Mouse (Mus musculus): ENCODE results near the gene Tbc1d10b.

Tbc1d10b gene

DNA sequence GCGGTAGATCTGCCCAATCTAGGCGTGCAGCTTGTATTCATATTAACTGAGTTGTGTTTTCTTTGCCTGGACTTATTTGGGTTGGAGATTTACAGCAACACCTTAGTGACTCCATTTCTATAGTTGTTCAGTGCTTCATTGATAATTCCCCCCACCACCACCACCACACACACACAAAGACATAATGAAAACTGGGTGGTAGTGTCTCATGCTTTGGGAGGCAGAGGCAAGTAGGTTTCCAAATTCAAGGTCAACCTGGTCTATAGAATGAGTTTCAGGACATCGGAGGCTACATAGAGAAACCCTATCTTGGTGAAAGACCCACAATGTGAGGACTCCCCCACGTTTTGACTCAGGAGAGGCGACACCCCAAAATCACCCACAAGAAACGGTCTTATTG lies 16.3 kb upstream of the Tbc1d10b start:
- DNase-seq, result no peak

DNA sequence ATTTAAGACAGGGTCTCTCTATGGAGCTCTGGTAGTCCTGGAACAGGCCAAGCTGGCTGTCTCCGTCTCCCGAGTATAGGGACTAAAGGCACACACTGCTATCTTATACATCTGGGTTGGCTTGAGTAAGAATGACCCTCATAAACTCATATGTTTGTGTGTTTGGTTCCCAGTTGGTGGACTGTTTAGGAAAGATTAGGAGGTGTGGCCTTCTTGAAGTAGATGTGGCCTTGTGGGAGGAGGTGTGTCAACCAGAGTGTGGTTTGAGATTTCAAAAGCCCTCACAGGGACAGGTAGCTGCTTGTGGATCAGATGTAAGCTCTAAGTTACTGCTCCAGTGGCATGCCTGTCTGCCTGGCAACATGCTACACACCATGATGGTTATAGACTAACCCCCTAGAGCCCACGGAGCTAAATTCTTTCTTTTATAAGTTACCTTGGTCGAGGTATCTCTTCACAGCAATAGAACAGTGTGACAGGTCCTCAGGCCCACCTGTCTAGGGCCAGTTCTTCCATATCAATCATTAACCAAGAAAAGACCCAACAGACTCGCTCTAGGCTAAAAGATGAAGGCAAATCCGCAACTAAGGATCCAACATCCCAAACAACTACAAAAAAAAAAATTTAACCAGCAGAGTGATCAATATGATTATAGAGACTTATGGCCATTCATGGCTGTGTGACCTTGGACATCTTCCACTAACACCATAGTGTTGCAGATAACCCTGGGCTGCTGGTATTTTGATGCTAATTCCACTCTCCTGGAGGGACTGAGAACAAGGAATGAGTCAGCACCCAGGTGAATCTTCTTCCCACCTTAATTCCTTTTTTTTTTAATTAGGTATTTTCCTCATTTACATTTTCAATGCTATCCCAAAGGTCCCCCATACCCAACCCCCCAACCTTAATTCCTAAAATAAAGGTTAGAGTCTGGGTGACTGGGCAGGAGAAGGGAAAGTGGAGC lies 15.5 kb upstream of the Tbc1d10b start:
- no peak for DNase-seq

DNA sequence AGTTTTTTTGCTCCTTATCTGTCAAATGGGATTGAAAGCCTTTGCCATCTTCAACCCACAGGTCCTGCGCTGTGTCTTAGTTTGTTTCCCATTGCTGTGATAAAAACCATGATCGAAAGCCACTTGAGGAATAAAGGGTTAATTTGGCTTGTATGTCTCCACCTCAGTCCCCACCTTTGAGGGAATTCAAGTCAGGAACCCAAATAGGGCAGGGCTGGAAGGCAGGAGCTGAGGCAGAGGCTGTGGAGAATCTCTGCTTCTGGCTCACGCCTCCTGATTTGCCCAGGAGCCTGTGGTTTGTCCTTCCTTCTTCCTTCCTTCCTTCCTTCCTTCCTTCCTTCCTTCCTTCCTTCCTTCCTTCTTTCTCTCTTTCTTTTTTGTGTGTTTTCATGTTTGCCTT lies 14.8 kb upstream of the Tbc1d10b start:
- DNase-seq, result no peak

DNA sequence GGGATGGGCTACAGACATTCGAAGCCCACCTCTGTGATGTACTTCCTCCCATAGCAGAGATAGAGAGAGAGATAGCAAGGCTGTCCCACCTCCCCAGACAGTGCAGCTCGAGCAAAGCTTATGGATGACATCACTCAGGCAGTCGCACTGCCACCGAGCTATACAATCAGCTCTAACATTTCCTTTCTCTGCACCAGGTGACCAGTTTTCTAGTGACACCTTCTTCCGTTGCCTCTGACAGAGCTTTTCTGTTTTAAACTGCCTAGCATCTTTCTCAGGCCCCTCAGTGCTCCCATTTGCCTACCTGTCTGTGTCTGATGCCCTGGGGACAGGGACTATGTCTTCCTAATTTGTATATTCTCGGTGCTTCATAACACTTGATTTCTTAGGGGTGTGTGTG lies 12.2 kb upstream of the Tbc1d10b start:
- no peak for DNase-seq

DNA sequence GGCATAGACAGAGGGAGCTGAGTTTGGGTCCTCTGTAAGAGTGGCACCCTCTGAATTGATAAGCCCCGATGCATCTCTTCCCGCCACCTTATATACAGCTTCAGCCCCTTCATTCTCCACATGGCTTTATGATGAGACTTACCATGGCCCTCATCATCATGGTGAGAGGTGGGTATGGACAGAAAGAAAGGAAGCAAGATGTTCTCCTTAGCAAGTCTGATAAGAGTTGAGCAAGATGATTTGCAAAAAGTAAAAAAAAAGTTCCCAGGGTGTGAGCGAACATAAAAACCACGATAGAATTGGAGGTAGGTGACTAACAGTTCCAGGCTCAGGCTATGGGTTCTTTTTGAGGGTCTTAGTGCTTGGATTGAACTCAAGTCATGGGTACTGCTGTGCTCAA lies 10.4 kb upstream of the Tbc1d10b start:
- no peak for DNase-seq

GRCm38 (mm10) chr7:127217901-127218642 lies 9.8 kb upstream of the Tbc1d10b start:
- DNase-seq, result no peak

- DNase-seq, result no peak
Measured at GRCm38 (mm10) chr7:127217475-127217874, 9.2 kb upstream of the Tbc1d10b start.

GRCm38 (mm10) chr7:127216307-127216706 lies 8.0 kb upstream of the Tbc1d10b start:
- no peak for DNase-seq

- peak; percentile 66 for DNase-seq
Measured at GRCm38 (mm10) chr7:127214981-127215871, 7.0 kb upstream of the Tbc1d10b start.

- no peak for DNase-seq
Measured at GRCm38 (mm10) chr7:127214521-127214920, 6.3 kb upstream of the Tbc1d10b start.

DNA sequence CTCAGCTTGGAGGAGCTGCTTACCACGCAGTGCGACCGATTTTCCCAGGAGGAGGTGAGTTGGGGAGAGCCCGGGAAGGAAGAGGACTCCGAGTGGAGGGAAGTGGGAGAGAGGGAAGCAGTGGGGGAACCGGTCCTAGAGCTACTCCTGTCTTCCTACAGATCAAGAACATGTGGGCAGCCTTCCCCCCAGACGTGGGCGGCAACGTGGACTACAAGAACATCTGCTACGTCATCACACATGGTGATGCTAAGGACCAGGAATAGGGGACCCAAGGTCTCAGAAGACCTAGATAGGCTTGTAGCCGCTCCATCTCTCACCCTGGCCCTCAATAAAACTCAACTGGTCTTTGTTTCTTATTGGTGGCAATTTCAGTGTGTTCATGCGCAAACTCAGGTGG lies 5.7 kb upstream of the Tbc1d10b start:
- DNase-seq, result no peak

GRCm38 (mm10) chr7:127213485-127213884 lies 5.2 kb upstream of the Tbc1d10b start:
- peak; percentile 51 for DNase-seq

DNA sequence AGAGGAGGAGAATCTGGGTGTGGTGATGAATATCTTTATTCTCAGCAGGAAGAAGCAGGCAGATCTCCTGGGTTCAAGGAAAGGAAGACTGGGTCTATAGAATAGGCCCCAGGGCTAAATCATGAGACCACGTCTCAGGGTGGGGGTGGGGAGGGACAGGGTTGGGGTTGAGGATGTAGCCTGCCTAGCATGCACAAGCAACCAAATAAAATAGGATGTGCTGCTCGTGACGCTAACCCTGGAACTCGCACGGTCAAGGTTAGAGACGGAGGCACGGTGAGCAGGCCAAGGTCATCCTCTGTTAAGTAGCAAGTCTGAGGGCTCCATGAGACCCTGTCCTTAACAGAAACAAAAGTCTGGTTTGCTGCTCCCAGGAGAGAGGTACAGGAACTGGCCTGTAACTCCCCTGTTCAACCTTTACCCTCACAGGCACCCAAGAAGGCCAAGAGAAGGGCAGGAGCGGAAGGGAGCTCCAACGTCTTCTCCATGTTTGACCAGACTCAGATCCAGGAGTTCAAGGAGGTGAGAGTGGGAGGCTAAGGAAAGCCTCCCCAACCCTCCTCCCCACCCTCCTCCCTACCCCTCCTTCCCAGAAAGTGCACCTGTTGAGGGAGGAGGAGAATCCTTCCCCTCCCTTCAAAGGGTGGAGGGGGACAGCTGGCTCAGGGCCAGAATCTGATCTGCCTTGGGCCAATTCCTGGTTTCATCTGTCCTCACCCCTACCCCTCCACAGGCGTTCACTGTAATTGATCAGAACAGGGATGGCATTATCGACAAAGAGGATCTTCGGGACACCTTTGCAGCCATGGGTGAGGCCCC lies 4.4 kb upstream of the Tbc1d10b start:
- peak; percentile 43 for DNase-seq

DNA sequence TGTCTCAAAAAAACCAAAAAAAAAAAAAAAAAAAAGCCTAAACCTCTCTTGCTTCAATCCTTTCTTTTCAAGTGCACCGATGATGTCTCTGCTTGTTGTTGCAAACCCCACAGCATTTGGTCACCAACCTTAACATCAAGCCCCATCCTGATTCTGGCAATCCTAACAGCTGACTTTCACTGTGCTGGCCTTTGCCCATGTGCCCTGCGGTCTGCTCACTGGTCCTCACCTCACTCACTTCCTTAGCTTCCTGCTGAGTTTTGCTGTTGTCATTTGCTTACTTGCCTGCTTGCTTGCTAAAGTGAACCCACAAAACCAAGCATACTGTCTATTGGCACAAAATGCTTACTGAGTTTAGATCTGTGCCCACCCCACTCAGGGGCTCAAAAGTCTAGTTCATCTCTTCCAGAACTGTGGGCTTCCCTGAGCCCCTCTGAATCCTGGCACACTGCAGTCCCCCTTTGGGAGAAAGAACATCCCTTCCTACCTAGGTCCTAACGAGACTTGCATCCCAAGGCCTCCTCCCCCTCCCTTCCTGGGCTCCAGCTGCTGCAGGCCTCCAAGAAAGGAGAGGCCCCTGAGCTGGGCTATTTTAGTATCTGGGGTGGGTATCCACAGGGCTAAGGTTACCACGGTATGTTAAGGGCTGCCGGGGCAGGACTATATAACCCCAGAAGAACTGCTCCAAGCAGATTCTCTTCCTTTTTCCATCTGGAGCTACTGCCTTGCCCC lies 2.9 kb upstream of the Tbc1d10b start:
- DNase-seq, result peak; percentile 51

GRCm38 (mm10) chr7:127210266-127210665 lies 2.0 kb upstream of the Tbc1d10b start:
- peak; percentile 67 for DNase-seq

DNA sequence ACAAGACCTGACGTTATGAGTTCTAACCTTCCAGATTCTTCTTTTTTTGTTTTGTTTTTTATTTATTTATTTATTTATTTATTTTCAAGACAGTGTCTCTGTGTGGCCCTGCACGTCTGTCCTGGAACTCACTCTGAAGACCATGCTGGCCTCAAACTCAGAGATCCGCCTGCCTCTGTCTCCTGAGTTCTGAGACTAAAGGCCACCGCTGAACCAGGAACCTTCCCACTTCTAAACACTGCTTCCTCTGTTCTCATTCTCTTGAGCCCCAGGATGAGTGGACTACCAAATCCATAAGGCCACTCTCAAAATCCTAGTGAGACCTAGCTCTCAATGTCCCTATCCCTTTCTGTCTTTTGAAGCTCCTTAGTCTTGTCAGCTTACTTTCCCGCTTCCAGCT lies 1.6 kb upstream of the Tbc1d10b start:
- DNase-seq, result no peak

DNA sequence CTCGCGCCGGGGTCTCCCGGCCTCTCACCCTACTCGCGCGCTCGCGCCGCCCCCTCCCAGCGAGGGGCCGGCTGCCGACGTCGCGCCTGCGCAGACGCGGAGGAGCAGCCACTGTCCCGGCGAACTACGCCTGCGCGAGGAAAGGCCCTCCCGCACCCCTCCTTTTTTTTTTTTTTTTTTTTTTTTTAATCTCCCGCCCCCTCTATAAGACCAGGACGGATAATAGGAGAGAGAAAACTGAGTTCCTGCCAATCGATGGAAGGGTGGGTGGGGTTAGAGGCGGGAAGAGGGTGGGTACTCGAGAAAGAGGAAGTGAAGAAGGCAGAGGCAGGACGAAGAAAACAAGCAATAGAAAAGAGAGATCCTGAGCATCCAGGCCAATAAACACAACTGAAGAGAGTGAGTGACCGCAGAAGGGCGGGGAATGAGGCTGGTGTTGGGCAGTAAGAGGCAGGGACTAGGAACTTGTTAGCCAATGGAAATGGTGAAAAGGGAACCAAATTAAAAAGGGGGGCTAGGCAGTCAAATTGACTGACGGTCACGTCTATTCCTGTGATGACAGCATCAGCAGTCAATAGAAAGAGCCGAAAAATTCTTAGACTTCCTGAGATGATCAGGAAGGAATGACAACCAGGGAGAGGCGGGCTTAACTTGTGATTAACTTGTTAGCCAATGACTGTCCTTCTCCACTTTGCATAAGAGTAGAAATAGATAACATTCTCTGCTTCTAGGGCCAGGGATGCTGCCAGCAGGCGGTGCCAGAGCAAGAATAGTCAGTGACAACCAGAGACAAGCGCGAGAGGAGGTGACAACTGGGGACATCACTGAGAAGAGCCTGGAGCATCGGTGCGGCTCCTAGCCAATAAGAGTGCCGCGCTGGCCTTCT lies 528 bp upstream of the Tbc1d10b start, which contains the start of gene Mylpf:
TSS of gene Mylpf (plus strand) at position 338 of the 886 bp plus-strand sequence.
- DNase-seq, result peak; percentile 98

DNA sequence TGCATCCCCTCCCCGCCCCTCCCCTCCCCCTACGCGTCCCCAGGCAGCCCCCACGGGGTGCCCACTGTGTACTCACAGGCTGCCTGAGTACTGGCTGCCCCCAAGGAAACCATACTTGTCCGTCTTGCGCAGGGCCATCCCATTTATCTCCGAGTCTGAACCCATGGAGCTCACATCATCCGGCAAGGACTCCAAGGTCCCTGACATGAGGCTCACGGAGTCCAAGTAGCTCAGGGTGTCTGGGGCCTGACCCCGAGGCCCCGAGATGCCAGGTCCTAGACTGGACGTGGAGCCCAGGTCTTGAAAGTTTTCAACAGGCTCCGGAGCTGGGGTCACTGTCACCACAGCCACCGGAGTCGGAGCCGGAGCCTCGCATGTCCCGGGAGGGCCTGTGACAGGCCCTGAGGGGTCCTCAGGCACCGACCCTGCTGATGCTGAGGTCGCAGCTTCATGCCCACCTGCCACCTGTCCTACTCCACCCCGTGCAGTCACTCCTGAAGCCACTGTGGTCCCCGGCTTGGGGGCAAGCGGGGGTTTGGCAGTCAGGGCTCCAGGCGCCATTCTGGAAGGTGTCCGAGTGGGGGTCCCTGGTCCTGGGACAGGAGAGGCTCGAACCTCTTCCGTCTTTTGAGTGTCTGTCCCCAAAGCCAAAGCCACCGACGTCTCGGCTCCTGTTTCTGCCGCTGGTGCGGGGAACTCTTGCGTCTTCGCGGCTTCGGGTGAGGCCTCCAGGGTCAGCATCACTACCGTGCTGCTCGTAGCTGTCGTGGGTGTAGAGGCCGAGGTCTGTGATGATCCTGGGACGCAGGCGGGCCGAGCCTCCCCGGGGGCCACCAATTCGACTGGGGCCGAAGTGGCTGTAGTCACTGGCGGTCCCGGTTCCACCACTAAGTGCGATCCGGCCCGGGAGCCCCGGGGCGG lies 634 bp downstream of the Tbc1d10b start:
- peak; percentile 77 for DNase-seq

DNA sequence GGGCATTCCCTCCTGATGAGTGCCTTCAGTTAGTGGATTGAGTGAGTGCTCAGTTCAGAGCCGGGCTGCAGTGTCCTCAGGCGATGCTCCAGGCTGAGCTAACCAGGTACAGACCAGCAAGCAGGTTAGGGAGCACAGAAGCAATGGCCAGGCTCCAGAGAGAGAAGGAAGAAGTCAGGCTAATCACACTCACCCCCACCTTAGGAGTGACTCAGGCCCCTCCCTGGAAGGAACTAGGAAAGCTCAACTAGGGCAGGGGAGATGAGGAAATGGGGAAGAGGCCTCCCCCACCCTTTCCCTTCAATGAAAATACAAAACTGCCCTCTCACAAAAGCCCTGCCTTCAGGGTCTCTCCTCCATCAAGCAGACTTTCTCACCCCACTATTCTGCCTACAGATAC lies 1.7 kb downstream of the Tbc1d10b start:
- DNase-seq, result peak; percentile 49

Measured in cerebellum, adult 11-12 months (tissue).